Mouse (Mus musculus) embryonic facial prominence, embryonic 11.5 days (tissue): ENCODE measurements around the gene Izumo2. TPM values are rescaled to one million over a fixed set of nuclear protein-coding genes. Genes with fewer than 3 reads are reported as not detected.
A peak's percentile ranks its signal among the peaks of the same experiment; 100 is the strongest.

Experiments used
- ATAC-seq: fragments of 200-750 bp; cut with Nextera tagmentation; replicated peaks from 2 replicates; pipeline ENCODE4 v1.8.0; 2017; ENCODE audit warnings: low read depth; ENCODE audit not compliant: insufficient number of reproducible peaks, low FRiP score, low TSS enrichment
- DNase-seq: peaks from one replicate; pipeline ENCODE4 v3.0.0-alpha.2; 2015; ENCODE audit warnings: low spot score
- H3K27ac ChIP-seq: fragments of 300-500 bp; sonication (generic); replicated peaks from 2 replicates; pipeline ENCODE4 v1.5.1; 2014; ENCODE audit warnings: mild to moderate bottlenecking, low read depth, low read length, control low read depth
- H3K27me3 ChIP-seq: fragments of 300-500 bp; sonication (generic); 2 replicates; pipeline ENCODE4 v1.6.1; 2014; ENCODE audit warnings: mild to moderate bottlenecking, low read length, moderate library complexity, mixed read lengths; ENCODE audit not compliant: control insufficient read depth, insufficient read depth
- H3K36me3 ChIP-seq: fragments of 300-500 bp; sonication (generic); replicated peaks from 2 replicates; pipeline ENCODE4 v1.6.1; 2014; ENCODE audit warnings: low read depth, mild to moderate bottlenecking, low read length, moderate library complexity, mixed read lengths; ENCODE audit not compliant: control insufficient read depth, insufficient read depth
- H3K4me1 ChIP-seq: fragments of 300-500 bp; sonication (generic); 2 replicates; pipeline ENCODE4 v1.6.1; 2014; ENCODE audit warnings: low read length, mixed read lengths; ENCODE audit not compliant: control insufficient read depth, insufficient read depth
- H3K4me2 ChIP-seq: fragments of 300-500 bp; sonication (generic); 2 replicates; pipeline ENCODE4 v1.6.1; 2014; ENCODE audit warnings: low read depth, mild to moderate bottlenecking, control low read depth, low read length, moderate library complexity
- H3K4me3 ChIP-seq: fragments of 300-500 bp; sonication (generic); 2 replicates; pipeline ENCODE4 v1.5.1; 2014; ENCODE audit warnings: low read depth, low read length, control low read depth
- H3K9ac ChIP-seq: fragments of 300-500 bp; sonication (generic); replicated peaks from 2 replicates; pipeline ENCODE4 v1.6.1; 2014; ENCODE audit warnings: mild to moderate bottlenecking, control low read depth, low read length
- H3K9me3 ChIP-seq: fragments of 300-500 bp; sonication (generic); replicated peaks from 2 replicates; pipeline ENCODE4 v1.6.1; 2016; ENCODE audit warnings: mild to moderate bottlenecking, low read length, inconsistent platforms, mixed read lengths; ENCODE audit not compliant: control insufficient read depth
- WGBS: fragments of 180-500 bp; shearing (Covaris S2); extraction: QIAGEN DNeasy Blood & Tissue Kit; methylation state at CpG from one replicate; pipeline ENCODE4 v1.1.7; 2014; 5-methylcytosine and 5-hydroxymethylcytosine counted together
- polyA plus RNA-seq: library from polyadenylated mRNA; unstranded; fragments of >200 nt; fragmentation: Nextera tagmentation; extraction: Ambion mirVana; gene quantifications from 2 replicates; pipeline ENCODE4 v1.2.1, GENCODE M21; 2014

Gene Izumo2
- polyA plus RNA-seq, 1 experiment from 2014 or later: not detected

GRCm38 (mm10) chr7:44669103-44669502 is 39.4 kb upstream of the Izumo2 start:
- Histone ChIP-seq H3K4me1 (peaks cover 4% of the 10 kb centered on the region; the same call in 1 of the 2 replicates), H3K27me3 (peaks cover 8% of the 10 kb centered on the region; the same call in 1 of the 2 replicates), H3K4me3 (no peak overlapping the region), H3K36me3 (no peaks in the 10 kb centered on the region; the same call in 1 of the 2 replicates), H3K9ac (no peak overlapping the region), H3K27ac (no peak overlapping the region), H3K4me2 (no peak overlapping the region), H3K9me3 (no peaks in the 10 kb centered on the region)
- WGBS: 16% methylated on average over 21 of the region's 21 CpGs
- DNase-seq (no peak), ATAC-seq (no peak)

- ATAC-seq (peak; percentile 92), DNase-seq (peak; percentile 88)
- H3K27me3 ChIP-seq: peaks cover 8% of the 10 kb centered on the region; the same call in 1 of the 2 replicates
- H3K4me1 ChIP-seq: peaks cover 4% of the 10 kb centered on the region; the same call in 1 of the 2 replicates
- no peaks in the 10 kb centered on the region for H3K9me3 ChIP-seq
- H3K4me2 ChIP-seq: peak within 1 kb of the TSS; percentile 37
- no peak within 1 kb of the TSS for H3K27ac ChIP-seq
- WGBS: under 1% methylated on average over 23 of the region's 23 CpGs
- no peaks in the 10 kb centered on the region; the same call in 1 of the 2 replicates for H3K36me3 ChIP-seq
- H3K9ac ChIP-seq: no peak within 1 kb of the TSS
- H3K4me3 ChIP-seq: peak within 1 kb of the TSS; percentile 20
Measured at GRCm38 (mm10) chr7:44670803-44671202, 37.7 kb upstream of the Izumo2 start, which contains the start of gene Myh14. Myh14 (minus strand) TSS chr7:44670843.

GRCm38 (mm10) chr7:44672193-44672592 is 36.3 kb upstream of the Izumo2 start:
- no peak for DNase-seq
- no peak overlapping the region for H3K9ac ChIP-seq
- no peak overlapping the region for H3K27ac ChIP-seq
- no peaks in the 10 kb centered on the region for H3K9me3 ChIP-seq
- WGBS: 78% methylated on average over 5 of the region's 5 CpGs
- H3K4me2 ChIP-seq: no peak overlapping the region
- H3K4me3 ChIP-seq: no peak overlapping the region
- H3K4me1 ChIP-seq: peaks cover 4% of the 10 kb centered on the region; the same call in 1 of the 2 replicates
- peaks cover 8% of the 10 kb centered on the region; the same call in 1 of the 2 replicates for H3K27me3 ChIP-seq
- no peak for ATAC-seq
- H3K36me3 ChIP-seq: no peaks in the 10 kb centered on the region

GRCm38 (mm10) chr7:44674511-44674910 is 34.0 kb upstream of the Izumo2 start:
- H3K27ac ChIP-seq: no peak overlapping the region
- H3K27me3 ChIP-seq: peaks cover 5% of the 10 kb centered on the region; the same call in 1 of the 2 replicates
- no peak overlapping the region for H3K4me3 ChIP-seq
- DNase-seq: no peak
- no peaks in the 10 kb centered on the region for H3K9me3 ChIP-seq
- H3K9ac ChIP-seq: no peak overlapping the region
- peaks cover 4% of the 10 kb centered on the region; the same call in 1 of the 2 replicates for H3K4me1 ChIP-seq
- H3K36me3 ChIP-seq: no peaks in the 10 kb centered on the region
- WGBS: 72% methylated on average over 4 of the region's 4 CpGs
- H3K4me2 ChIP-seq: no peak overlapping the region
- ATAC-seq: no peak

GRCm38 (mm10) chr7:44675171-44675570 is 33.4 kb upstream of the Izumo2 start:
- Histone ChIP-seq H3K36me3 (no peaks in the 10 kb centered on the region), H3K27me3 (peaks cover 5% of the 10 kb centered on the region; the same call in 1 of the 2 replicates), H3K9ac (no peak overlapping the region), H3K4me1 (peaks cover 4% of the 10 kb centered on the region; the same call in 1 of the 2 replicates), H3K4me2 (no peak overlapping the region), H3K27ac (no peak overlapping the region), H3K4me3 (no peak overlapping the region), H3K9me3 (no peaks in the 10 kb centered on the region)
- no peak for ATAC-seq
- WGBS: 48% methylated on average over 6 of the region's 6 CpGs
- no peak for DNase-seq

- 58% methylated on average over 4 of the region's 4 CpGs for WGBS
- DNase-seq (no peak), ATAC-seq (no peak)
- Histone ChIP-seq H3K27ac (no peak overlapping the region), H3K36me3 (no peaks in the 10 kb centered on the region), H3K27me3 (no peaks in the 10 kb centered on the region), H3K4me3 (no peak overlapping the region), H3K9ac (no peak overlapping the region), H3K4me2 (no peak overlapping the region), H3K9me3 (no peaks in the 10 kb centered on the region), H3K4me1 (no peaks in the 10 kb centered on the region)
Measured at GRCm38 (mm10) chr7:44676126-44676525, 32.4 kb upstream of the Izumo2 start.

GRCm38 (mm10) chr7:44676611-44677010 is 31.9 kb upstream of the Izumo2 start:
- H3K4me2 ChIP-seq: no peak overlapping the region
- no peak overlapping the region for H3K4me3 ChIP-seq
- DNase-seq: no peak
- no peaks in the 10 kb centered on the region for H3K4me1 ChIP-seq
- 65% methylated on average over 2 of the region's 2 CpGs for WGBS
- H3K36me3 ChIP-seq: no peaks in the 10 kb centered on the region
- H3K9me3 ChIP-seq: no peaks in the 10 kb centered on the region
- H3K27ac ChIP-seq: no peak overlapping the region
- no peak overlapping the region for H3K9ac ChIP-seq
- no peak for ATAC-seq
- no peaks in the 10 kb centered on the region for H3K27me3 ChIP-seq

GRCm38 (mm10) chr7:44683656-44684055 is 24.9 kb upstream of the Izumo2 start:
- H3K4me1 ChIP-seq: no peaks in the 10 kb centered on the region
- WGBS: 79% methylated on average over 8 of the region's 8 CpGs
- H3K36me3 ChIP-seq: no peaks in the 10 kb centered on the region
- no peaks in the 10 kb centered on the region for H3K9me3 ChIP-seq
- H3K4me3 ChIP-seq: no peak overlapping the region
- no peak for DNase-seq
- H3K27me3 ChIP-seq: no peaks in the 10 kb centered on the region
- H3K9ac ChIP-seq: no peak overlapping the region
- no peak overlapping the region for H3K27ac ChIP-seq
- ATAC-seq: no peak
- no peak overlapping the region for H3K4me2 ChIP-seq
